9 mouse cellular contexts compared by ENCODE assay signal in genomic region chr8:85871660-85872059, GRCm38 (mm10). TPM values are rescaled to one million over a fixed set of nuclear protein-coding genes. Genes with fewer than 3 reads are reported as not detected.
DNase-seq lines count a peak whose midpoint lies in the region.
"Had no signal": no experiment of that assay in that cellular context is flagged by ENCODE, and none has a peak within 500 bp of the region (broad histone marks: within the 10 kb centered on the region; RNA-seq: fewer than 3 reads in every experiment).

No protein-coding gene starts in this region.

- intact Hi-C loops in heart, postnatal 14 days (cut with DNase I): no loop called here

- DNase-seq in adrenal gland, adult 2 months: peak; percentile 31
- DNase-seq in adrenal gland, postnatal 4 days (ENCODE audit: low spot score in 2 of 2): no peak
- peak; percentile 92 for DNase-seq in NIH3T3 (ENCODE audit: low read depth)
- DNase-seq in heart, postnatal 14 days: peak; percentile 21 to 30
- DNase-seq in lung, adult 18-20 months: peak; percentile 11 to 58
- no peak for DNase-seq in thymus, postnatal 14 days
- DNase-seq in embryo, embryonic 10 days (ENCODE audit: low spot score): no peak
- no peak for DNase-seq in natural killer cell, adult 2 months (ENCODE audit: low spot score in 2 of 2)
- DNase-seq: right cerebral cortex, adult 18-20 months had no signal

RNA-seq across cellular contexts. Expression of gene Phkb, which starts 30.9 kb away (rescaled TPM):
- total RNA-seq in adrenal gland, adult 2 months (2021): 10 to 100 TPM; 51.3 to 63.1 TPM
- 2.1 and 3.0 TPM in 2 replicates for polyA plus RNA-seq in adrenal gland, adult 2 months (2012; rRNA removed)
- total RNA-seq in adrenal gland, postnatal 4 days (2021): 10 to 100 TPM; 43.5 to 47.0 TPM
- total RNA-seq in heart, postnatal 14 days (2021): 10 to 100 TPM; 54.9 to 56.1 TPM

RNA-seq across cellular contexts. Expression of gene Itfg1, which starts 30.9 kb away (rescaled TPM):
- 10 to 100 TPM; 74.1 to 78.2 TPM for total RNA-seq in adrenal gland, adult 2 months (2021)
- 18.0 and 23.1 TPM in 2 replicates for polyA plus RNA-seq in adrenal gland, adult 2 months (2012; rRNA removed)
- total RNA-seq in adrenal gland, postnatal 4 days (2021): 10 to 100 TPM; 58.3 to 59.9 TPM
- 10 to 100 TPM; 47.2 to 50.1 TPM for total RNA-seq in heart, postnatal 14 days (2021)

Comparison
In these comparisons a context has a peak if more than half of its experiments do, and no peak if none do; other contexts are left out.
1. DNase-seq: peak in adrenal gland, adult 2 months (single experiment), NIH3T3 (single experiment), heart, postnatal 14 days (2 of 2) and lung, adult 18-20 months (2 of 2); none in adrenal gland, postnatal 4 days (0 of 2), thymus, postnatal 14 days (single experiment), embryo, embryonic 10 days (single experiment) and natural killer cell, adult 2 months (0 of 2).